Mouse (Mus musculus) left cerebral cortex, postnatal 25 days (tissue): ENCODE measurements around the gene Ipo13. TPM values are rescaled to one million over a fixed set of nuclear protein-coding genes. Genes with fewer than 3 reads are reported as not detected.
A peak's percentile ranks its signal among the peaks of the same experiment; 100 is the strongest.

ENCODE experiments used
- DNase-seq, 2 experiments: peaks; one replicate each; pipeline ENCODE4 v3.0.0; 2022; ENCODE audit warnings: low spot score in 2 of 2, mixed read lengths in 1 of 2
- intact Hi-C: fragments of 180-260 bp; cut with DNase I; formaldehyde crosslinking; loops from one replicate; pipeline ENCODE4 v1.15.1; 2025
- total RNA-seq, 2 experiments: library from RNA; stranded (reverse); gene quantifications; 2 replicates each; pipeline ENCODE4 v1.2.3; 2021

The Ipo13 gene
- total RNA-seq, 2 experiments from 2014 or later: 108 to 116 TPM

DNA sequence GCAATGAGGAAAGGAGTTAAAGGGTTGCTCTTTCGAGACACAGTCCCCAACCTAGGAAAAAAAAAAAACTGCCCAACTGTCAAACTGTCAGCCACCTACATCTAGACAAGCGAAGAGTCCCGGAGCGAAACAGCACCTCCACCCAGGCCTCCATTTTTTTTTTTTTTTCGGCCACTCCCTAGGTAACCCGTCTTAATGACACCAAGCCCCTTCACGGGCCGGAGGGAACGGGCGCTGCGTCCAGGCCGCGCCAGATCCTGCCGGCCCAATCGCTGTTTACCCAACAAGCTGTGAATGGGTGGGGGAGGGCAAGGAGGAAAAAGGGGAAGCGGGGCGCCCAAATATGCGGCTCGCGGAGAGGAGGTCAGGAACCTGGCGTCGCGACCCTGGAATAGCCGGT, 28.2 kb downstream of the Ipo13 start:
- DNase-seq: no peak
- intact Hi-C loops: no loop called here

DNA sequence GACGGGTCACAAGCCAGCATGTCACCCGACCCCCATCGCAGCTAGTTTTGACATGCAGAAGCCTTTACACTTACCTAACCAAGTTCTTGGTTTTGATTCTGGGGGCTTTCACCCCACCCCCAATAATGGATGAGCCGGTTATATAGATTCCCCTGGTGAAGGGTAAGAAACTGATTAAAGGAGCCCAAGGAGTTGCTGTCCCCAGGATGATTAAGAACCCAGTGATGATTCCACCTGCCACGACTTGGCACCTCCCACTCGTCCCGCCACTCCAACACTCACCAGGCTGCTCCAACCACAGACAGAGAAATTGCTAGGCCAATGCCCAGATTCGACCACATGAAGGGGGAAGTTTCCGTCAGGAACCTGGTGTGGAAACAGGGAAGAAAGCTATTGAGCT, 28.8 kb downstream of the Ipo13 start:
- intact Hi-C loops: no loop called here
- peak in 1 of 2 experiments; percentile 51 for DNase-seq

DNA sequence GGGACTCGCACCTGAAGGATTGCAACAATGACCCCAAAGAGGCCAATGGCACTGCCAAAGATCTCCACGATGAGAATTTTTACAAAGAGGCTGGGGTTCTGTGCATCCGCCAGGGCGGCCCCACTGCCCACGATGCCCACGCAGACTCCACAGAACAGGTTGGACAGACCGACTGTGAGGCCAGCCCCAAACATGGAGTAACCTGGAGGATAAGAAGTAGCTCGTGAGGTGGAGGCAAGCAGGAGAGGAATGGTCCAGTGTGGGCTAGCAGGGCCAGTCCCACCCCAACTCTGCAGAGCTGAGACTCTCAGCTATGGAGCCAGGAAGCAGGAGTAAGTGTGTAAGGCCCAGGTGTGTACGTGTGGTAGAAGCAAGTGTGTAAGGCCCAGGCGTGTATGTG, 29.7 kb downstream of the Ipo13 start:
- no peak for DNase-seq
- intact Hi-C loops: no loop called here

DNA sequence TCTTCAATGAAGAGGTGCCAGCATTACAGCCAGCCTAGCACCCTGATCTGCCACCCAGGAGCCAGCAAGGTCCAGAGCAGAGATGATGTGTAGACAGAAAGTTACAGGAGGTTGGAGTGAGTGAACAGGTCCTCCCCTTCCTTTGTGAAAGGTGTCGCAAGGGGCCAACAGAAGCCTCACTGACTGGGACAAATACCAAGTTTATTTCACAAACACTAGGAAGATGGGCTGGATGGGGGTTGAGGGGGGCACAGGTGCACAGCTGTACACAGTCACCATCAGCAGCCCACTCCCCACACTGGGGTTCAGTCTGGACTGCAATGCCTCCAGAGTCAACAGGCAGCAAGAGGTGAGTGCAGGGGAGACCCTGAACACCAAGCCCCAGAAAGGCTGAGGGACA, 30.7 kb downstream of the Ipo13 start:
- intact Hi-C loops: no loop called here
- DNase-seq: no peak

DNA sequence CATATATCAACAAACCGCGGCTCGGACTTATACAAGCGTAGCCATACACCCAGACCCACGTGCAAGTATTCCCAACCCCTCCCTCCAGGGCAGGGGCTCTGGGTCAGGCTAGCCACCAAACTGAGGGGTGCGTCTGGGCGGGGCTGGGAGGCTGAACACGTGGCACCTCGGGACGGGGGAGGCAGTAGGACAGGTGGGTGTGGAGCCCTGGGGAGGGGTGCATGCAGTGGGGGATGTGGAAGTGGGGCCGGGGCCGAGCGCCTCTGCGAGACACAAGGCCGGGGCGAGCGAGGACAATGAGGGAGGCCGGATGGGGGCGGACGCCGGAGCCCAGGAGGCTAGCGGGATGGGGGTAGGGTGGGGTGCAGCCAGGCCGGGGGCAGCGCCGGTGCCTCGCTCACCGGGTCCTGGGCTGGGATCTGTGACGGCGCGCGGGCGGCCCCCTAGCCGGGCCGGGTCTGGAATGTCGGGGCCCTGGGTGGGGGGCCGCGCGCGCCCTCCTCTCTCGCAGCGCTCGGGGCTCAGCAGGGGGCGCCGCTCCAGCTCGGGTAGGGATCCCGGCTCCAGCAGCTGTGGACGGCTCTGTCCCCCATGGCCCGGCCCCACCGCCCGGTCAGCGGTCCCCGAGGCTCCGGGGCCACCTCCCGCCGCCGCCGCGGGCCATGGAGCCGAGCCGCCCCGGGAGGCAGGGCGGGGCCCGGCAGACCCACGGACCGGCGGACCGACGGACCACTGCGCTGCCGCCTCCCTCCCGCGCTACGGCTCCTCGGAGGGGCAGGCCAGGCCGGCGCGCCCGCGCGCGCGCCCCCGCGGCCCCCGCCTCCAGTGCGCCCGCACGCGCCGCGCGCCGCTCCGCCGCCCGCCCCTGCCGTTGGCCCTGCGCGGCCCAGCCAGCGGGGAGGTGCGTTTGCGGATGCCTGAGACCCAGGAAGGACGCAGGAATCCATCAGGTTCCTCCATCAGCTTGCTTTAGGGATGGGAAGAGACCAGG, 31.8 kb downstream of the Ipo13 start, which contains the start of gene B4galt2:
Gene B4galt2 (minus strand): TSS at position 787 of the 991 bp plus-strand sequence.
- intact Hi-C loops: no loop called here
- DNase-seq: peak; percentile 62 to 81

DNA sequence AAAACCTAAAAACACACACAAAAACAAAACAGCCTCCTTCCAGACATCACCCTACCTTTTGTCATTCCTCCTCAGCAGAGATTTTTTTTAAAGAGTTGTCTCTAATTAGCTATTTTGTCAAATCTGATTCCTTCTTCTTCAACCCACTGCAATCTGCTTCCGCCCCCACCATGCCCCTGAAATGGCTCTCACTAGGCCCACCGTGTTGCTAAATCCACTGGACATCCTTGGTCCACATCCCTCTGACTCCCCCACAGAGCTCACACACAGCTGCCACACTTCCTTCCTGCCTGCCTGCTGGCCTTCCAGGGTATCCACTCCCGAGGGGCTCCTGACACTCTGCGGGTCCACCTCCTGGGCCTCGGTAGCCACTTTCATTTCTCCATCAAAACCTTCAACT, 36.1 kb downstream of the Ipo13 start:
- DNase-seq: peak in 1 of 2 experiments; percentile 79

DNA sequence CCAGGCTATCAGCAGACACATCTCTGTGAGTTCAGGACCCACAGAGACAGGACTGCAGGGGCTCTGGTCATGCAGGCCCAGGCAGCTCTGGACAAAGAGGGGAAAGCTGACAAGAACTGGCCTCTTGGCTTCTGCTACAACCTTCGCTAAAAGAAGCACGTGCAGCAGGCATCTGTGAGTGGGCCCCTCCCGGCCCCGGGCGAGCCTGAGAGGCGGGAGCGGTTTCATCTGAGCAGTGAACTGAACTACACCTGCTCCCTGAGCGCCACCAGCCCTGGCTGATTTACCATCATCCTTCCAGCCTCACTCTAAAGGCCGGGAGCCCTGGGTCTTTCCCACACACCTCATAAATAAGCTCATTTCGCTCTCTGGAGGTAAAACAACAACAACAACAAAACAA, 36.5 kb downstream of the Ipo13 start:
- intact Hi-C loops: no loop called here

More for the DNA sequence above, 36.1 kb downstream of the Ipo13 start:
- intact Hi-C loops: no loop called here

DNA sequence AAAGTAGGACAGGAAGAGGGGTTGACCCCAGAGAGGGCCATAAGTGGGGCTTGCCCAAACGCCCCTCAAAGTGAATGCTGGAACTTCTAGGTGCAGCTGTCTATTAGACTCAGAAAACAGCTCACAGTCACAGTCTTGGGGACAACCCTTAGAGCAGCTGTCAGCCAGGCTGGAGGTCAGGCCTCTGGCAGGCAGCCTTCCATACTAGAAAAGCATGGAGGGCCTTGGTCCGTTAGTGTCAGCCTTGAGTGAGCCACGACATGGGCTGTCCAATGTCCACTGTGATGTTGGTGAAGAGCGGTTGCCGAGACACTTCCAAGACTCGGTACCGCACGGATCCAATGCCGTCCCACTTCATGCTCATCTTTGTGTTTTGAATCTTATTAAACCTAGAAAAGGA, 41.2 kb downstream of the Ipo13 start:
- intact Hi-C loops: no loop called here
- DNase-seq: no peak

More for the DNA sequence above, 36.5 kb downstream of the Ipo13 start:
- DNase-seq: no peak

DNA sequence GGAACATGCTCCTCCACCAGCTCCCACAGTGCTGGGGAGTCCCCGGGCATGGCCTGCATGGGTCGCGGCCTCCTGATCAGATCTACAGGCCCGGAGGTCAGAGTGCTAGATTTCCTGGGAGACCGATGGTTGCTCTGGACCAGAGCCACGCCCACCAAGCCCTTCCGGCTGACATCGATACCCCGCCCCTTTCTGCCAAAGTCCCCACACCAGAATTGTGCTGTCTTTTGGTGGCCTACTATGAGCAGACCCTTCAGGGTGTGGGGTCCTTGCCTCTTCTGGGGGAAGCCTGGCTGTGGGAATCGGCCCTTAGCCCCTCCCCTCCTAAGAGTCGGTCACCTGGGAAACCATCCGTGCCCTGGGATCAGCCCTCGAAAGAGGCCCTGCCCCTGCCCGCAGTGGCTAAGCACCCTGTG, 42.3 kb downstream of the Ipo13 start, which contains the start of gene Ccdc24:
Gene Ccdc24 (minus strand): TSS at position 87 of the 416 bp plus-strand sequence.
- no peak for DNase-seq
- intact Hi-C loops: no loop called here

DNA sequence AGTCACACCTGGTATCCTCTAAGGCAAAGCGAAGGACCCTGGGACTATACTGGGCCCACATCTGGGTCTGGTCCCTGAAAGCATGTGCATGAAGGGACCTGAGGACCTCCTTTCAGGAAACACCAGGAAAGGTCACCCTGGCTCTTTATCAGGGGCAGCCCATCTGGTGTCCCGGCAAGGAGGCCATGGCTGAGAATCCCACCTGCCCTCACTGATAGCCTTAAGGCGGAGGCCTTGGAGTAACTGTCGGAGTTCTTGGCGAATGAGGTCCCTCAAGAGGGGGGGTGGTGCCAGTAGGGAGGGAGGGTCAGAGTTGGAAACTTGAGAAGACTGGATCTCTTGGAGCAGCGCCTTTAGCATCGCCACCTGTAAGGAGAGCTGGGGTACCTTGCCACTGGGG, 43.0 kb downstream of the Ipo13 start:
- no peak for DNase-seq
- intact Hi-C loops: no loop called here

DNA sequence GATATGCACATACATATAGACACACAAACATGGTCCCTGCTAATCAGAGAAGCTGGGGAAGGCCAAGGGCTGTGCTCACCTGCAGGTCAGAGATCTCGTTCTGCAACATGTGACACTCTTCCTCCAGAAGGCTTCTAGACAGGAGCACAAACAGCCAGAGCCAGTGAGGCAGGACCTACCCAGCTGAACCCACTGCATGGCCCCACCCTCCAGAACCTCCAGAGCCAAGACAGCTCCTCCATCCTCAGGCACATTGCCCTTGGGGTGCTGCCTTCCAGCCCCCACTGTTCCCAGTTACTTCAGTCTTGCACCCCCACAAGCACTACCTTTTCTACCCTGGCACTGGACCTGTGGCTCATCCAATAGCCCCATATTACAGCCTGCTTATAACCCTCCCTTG, 44.4 kb downstream of the Ipo13 start:
- no peak for DNase-seq
- intact Hi-C loops: no loop called here

DNA sequence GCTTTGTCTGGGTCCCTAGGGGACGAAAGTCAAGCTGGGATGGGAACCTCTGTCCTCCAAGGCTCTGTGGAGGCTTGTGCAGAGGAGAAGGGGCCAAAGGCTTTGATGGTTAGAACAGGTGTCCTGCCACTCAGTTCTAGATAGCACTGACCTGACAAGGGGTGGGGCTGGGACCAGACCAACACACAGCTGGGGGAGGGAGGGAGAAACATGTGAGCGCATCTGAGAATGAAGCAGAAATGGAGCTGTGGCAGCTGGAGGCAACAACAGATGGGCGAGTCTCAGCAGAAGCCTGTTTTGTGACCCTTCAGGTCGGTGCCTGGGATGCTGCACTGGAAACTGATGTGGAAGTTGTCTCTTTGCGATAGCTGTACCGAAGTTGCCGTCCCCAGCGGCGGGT, 45.5 kb downstream of the Ipo13 start:
- no peak for DNase-seq
- intact Hi-C loops: loop anchor here (5.0 kb wide), 1 partner anchor 57 kb away; no protein-coding TSS in a partner anchor

DNA sequence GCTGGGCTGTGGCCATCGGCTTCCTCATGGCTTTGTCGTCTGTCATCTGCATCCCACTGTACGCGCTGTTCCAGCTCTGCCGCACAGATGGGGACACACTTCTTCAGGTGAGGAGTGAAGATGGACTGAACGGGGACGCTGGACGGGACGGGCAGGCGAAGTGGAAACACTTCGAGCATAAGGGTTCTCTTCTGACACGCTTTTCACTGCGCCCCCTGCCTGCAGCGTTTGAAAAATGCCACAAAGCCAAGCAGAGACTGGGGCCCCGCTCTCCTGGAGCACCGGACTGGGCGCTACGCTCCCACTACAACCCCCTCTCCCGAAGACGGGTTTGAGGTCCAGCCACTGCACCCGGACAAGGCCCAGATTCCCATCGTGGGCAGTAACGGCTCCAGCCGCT, 47.0 kb downstream of the Ipo13 start:
- intact Hi-C loops: loop anchor here (2.0 to 5.0 kb wide), 2 partner anchors 39 to 56 kb away; no protein-coding TSS in a partner anchor
- peak in 1 of 2 experiments; percentile 51 for DNase-seq

DNA sequence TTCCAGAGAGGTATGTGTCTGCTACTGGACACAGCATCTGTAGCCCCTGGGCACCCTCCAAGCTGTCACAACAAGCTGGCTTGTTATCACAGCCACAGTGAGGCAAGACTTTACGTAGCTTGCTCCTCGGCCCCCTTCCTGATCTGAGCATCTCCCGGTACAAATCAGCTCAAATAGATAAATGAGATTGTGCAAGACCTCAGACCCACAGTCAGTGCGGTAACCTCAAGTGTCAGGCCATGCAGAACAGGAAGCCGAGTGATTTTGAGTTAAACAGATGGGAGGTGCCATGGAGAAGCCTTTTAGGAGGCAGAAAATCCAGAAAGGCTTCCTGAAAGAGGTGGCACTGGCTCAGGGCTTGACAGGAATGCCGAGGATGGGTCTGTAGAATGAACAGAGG, 47.8 kb downstream of the Ipo13 start:
- DNase-seq: no peak

DNA sequence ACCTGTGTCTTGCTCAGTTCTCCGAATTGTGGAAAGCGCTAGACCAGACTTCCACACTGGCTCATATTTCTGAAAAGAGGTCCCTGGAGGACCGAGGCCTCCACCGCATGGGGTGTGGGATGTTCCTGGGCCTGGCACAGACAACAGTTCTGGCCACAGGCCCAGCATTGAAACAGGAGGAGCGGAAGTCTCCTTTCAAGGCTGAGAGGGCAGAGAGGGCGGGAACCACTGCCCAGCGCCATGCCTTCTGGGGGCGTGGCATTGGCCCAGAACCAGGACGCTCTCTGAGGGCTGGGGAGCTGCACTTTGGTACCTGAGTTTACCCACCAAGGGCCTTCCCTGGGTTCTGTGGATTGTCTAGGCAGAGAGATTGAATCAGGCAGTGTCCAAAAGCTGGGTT, 48.7 kb downstream of the Ipo13 start:
- no peak for DNase-seq
- intact Hi-C loops: loop anchor here (2.0 to 5.0 kb wide), 2 partner anchors 37 to 54 kb away; no protein-coding TSS in a partner anchor

More for the DNA sequence above, 47.8 kb downstream of the Ipo13 start:
- intact Hi-C loops: loop anchor here (2.0 to 5.0 kb wide), 2 partner anchors 38 to 55 kb away; no protein-coding TSS in a partner anchor

DNA sequence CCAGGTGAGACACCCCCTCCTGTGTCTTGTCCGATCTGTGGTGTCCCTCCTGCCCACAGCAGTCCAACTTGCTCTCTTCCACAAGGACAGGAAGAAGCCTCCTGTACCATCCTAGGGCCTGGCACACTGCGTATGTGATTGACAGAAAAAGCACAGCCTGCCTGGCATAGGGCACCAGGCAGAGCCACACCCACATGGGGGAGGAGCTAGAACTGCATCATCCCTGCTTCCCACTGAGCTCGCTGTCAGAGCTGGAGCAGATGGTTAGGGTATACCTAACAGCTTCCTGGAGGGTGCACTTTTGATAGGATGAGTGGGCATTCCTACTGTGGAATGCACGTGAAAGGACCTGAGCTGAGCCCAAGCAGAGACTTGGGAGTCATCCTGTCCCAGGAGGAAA, 52.0 kb downstream of the Ipo13 start:
- intact Hi-C loops: loop anchor here (2.0 kb wide), 1 partner anchor 28 kb away; the partner anchor contains the start of gene Slc6a9
- peak; percentile 60 to 85 for DNase-seq

DNA sequence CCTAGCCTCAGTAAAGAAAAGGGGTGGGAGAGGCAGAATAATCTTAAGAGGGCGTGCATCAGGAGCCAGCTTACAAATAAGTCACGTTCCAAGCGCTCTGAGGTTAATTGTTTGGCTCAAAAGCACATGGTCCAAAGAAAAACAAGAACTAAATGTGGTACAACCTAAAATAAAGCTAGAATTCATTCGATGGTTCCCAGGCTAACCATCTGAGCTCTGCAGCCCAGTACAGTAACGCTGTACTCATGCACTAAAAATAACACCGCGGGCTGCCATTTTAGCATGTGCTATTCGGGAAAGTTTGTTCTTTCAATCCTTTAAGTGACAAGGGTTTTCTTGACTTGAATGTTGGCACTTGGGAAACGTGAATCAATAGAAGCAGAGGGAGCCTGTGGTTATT, 54.2 kb downstream of the Ipo13 start:
- intact Hi-C loops: no loop called here
- DNase-seq: peak in 1 of 2 experiments; percentile 73

DNA sequence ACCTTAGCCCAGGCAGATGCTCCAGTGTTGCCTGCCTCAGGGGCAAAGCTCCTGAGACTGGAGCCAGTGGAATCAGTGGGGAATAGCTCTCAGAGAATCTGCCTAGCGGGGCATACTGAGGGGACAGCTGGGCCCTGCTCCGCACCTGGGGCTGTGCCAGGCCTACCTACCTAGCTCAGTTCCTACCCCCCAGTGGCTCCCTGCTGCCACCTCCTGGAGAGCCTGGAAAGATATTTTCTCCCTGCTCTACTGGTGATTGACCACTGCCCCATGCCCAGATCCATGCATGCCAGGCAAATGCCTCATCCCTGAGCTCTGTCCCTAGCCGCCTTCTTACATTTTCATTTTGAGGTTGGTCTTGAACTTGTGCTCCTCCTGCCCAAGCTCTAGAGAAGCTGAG, 56.0 kb downstream of the Ipo13 start:
- intact Hi-C loops: no loop called here
- DNase-seq: peak in 1 of 2 experiments; percentile 57

DNA sequence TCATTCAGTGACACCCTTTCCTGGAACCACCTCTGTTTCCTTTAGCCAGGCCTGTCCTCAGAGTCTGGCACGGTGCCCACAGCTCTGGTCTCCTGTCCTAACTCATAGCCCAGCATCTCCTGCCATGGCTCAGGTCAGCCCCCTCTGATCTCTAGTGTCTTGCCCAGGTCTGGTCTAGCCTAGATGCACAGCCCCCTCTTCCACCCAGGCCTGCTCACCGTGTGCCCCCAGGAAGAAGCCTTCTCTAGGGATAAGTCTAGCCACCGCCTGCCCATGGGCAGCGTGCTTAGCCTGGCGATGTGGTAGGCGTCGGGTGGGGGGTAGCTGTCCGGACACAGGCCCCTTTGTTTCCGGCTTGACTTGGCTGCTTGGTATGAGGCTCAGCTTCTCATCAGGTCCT, 59.7 kb downstream of the Ipo13 start:
- DNase-seq: no peak
- intact Hi-C loops: no loop called here

DNA sequence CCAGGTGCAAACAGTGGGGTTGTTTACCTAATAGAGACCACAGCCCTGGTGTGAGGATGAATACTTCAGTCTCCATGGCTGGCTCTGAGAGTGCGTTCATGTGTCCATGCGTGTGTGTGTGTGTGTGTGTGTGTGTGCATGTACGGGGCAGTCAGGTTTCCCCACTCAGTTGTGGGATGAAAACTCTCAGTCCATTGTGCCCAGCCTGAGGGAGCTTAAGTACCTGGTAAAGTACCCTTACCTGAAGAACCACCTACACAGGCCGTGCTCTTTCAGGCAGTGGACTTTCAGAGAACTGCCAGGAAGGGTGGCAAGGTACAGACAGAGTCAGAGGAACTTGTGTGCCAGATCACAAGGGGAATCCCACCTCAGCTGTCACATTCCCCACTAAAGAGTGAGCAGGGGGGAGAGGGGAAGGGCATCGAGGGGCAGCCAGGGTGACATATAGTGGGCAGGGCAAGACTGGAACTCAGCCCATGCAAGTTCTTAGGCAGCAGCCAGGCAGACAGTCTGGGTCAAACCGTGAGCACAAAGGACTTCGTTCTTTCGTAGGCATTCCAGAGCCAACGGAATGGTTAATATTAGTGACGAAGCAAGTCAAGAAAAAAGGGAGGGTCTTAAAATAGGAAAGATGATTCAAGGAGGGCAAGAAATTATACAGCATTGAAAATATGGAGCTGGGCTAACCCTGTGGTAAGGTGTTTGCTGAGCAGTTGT, 62.5 kb downstream of the Ipo13 start:
- DNase-seq: no peak
- intact Hi-C loops: no loop called here
